Comparison of ENCODE assay signal across 8 mouse cellular contexts in the genomic region with DNA sequence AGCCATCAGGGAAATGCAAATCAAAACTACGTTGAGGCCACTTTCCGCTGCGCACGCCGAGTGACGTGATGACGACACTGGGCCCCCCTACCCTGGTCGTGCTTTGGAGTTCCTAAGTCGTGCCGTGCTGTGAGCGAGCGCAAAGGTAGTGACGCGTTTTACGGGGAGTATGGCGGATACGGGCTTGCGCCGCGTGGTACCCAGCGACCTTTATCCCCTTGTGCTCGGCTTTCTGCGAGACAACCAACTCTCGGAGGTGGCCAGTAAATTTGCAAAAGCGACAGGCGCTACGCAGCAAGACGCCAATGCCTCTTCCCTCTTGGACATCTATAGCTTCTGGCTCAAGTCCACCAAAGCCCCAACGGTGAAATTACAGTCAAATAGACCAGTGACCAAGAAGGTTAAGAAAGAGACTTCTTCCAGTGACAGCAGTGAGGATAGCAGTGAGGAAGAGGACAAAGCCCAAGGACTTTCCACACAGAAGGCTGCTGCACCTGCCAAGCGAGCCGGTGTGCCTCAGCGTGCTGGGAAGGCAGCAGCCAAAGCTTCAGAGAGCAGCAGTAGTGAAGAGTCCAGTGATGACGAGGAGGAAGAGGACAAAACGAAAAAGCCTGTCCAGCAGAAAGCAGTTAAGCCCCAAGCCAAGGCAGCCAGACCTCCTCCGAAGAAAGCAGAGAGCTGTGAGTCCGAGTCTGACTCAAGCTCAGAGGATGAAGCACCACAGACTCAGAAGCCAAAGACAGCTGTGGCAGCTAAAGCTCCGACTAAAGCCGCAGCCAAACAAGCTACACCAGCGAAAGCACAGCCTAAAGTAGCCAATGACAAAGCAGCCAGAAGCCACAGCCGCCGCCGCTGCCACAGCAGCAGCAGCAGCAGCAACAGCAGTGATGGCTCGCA.
A peak's percentile ranks its signal among the peaks of the same experiment; 100 is the strongest.
DNase-seq lines count a peak whose midpoint lies in the region; ATAC-seq and TF ChIP-seq lines count a peak whose summit lies in the region.

No protein-coding gene starts in this region.

- intact Hi-C loops in left cerebral cortex, postnatal 36 days (cut with DNase I), result no loop called here

- no peaks in the 10 kb centered on the region for H3K27me3 ChIP-seq in forebrain, postnatal 0 days (ENCODE audit: insufficient read depth, low read length)
- no peaks in the 10 kb centered on the region for H3K27me3 ChIP-seq in hindbrain, embryonic 14.5 days (ENCODE audit: control insufficient read depth, insufficient read depth, low read length)
- H3K27me3 ChIP-seq in midbrain, embryonic 13.5 days, result no peaks in the 10 kb centered on the region
- H3K27me3 ChIP-seq in stomach, embryonic 16.5 days (ENCODE audit: control insufficient read depth, insufficient read depth, low read length), result no peaks in the 10 kb centered on the region

- 33% methylated on average over 43 of the region's 43 CpGs for WGBS in forebrain, postnatal 0 days
- 17% methylated on average over 43 of the region's 43 CpGs for WGBS in hindbrain, embryonic 14.5 days
- 22% methylated on average over 43 of the region's 43 CpGs for WGBS in midbrain, embryonic 13.5 days
- WGBS in stomach, embryonic 16.5 days, result 16% methylated on average over 43 of the region's 43 CpGs

- peak overlapping the region; percentile 65 for H3K9ac ChIP-seq in forebrain, postnatal 0 days
- peak overlapping the region; percentile 62 for H3K9ac ChIP-seq in hindbrain, embryonic 14.5 days
- H3K9ac ChIP-seq in midbrain, embryonic 13.5 days (replicated peaks), result peak overlapping the region; percentile 62
- H3K9ac ChIP-seq in stomach, embryonic 16.5 days (ENCODE audit: low read length), result peak overlapping the region; percentile 36

- peak overlapping the region; percentile 40 for H3K4me3 ChIP-seq in forebrain, postnatal 0 days (ENCODE audit: low read depth, low read length)
- H3K4me3 ChIP-seq in hindbrain, embryonic 14.5 days (replicated peaks; ENCODE audit: low read length), result peak overlapping the region; percentile 41
- H3K4me3 ChIP-seq in midbrain, embryonic 13.5 days (replicated peaks), result peak overlapping the region; percentile 44
- H3K4me3 ChIP-seq in stomach, embryonic 16.5 days (replicated peaks; ENCODE audit: low read length), result peak overlapping the region; percentile 44

- H3K9me3 ChIP-seq in forebrain, postnatal 0 days (ENCODE audit: low read length), result no peaks in the 10 kb centered on the region
- H3K9me3 ChIP-seq in hindbrain, embryonic 14.5 days (ENCODE audit: control insufficient read depth, low read length), result peaks cover 24% of the 10 kb centered on the region
- H3K9me3 ChIP-seq in midbrain, embryonic 13.5 days, result 0 out of 2 replicates have a peak, but pooled peaks cover 6% of the 10 kb centered on the region
- H3K9me3 ChIP-seq in stomach, embryonic 16.5 days (replicated peaks; ENCODE audit: control insufficient read depth, low read length), result no peaks in the 10 kb centered on the region

- no peaks in the 10 kb centered on the region for H3K36me3 ChIP-seq in forebrain, postnatal 0 days (ENCODE audit: insufficient read depth)
- no peaks in the 10 kb centered on the region for H3K36me3 ChIP-seq in hindbrain, embryonic 14.5 days (replicated peaks; ENCODE audit: control insufficient read depth, insufficient read depth)
- H3K36me3 ChIP-seq in midbrain, embryonic 13.5 days, result no peaks in the 10 kb centered on the region
- H3K36me3 ChIP-seq in stomach, embryonic 16.5 days (ENCODE audit: control insufficient read depth, insufficient read depth, low read length), result no peaks in the 10 kb centered on the region

- DNase-seq in heart, adult 18-20 months, result peak; percentile 18 to 27
- DNase-seq in heart, adult 8-10 months (ENCODE audit: low spot score), result no peak
- peak; percentile 52 to 54 for DNase-seq in cerebellum, adult 18-20 months
- peak; percentile 86 for DNase-seq in forebrain, postnatal 0 days
- peak; percentile 71 for DNase-seq in hindbrain, embryonic 14.5 days (ENCODE audit: low spot score)
- DNase-seq in left cerebral cortex, postnatal 36 days (ENCODE audit: low spot score in 2 of 2), result peak; percentile 38 to 52

- ATAC-seq in forebrain, postnatal 0 days, result peak; percentile 99
- peak; percentile 97 for ATAC-seq in hindbrain, embryonic 14.5 days (ENCODE audit: low FRiP score)
- peak; percentile 97 for ATAC-seq in midbrain, embryonic 13.5 days
- ATAC-seq in stomach, embryonic 16.5 days (ENCODE audit: insufficient read depth, low FRiP score), result no peak

- peak overlapping the region; percentile 87 for H3K27ac ChIP-seq in forebrain, postnatal 0 days (ENCODE audit: low read depth, low read length)
- peak overlapping the region; percentile 87 for H3K27ac ChIP-seq in hindbrain, embryonic 14.5 days
- H3K27ac ChIP-seq in midbrain, embryonic 13.5 days, result peak overlapping the region; percentile 86
- no peak overlapping the region for H3K27ac ChIP-seq in stomach, embryonic 16.5 days (ENCODE audit: low read length)

- peak overlapping the region; percentile 61 for H3K4me2 ChIP-seq in forebrain, postnatal 0 days (ENCODE audit: low read depth)
- peak overlapping the region; percentile 65 for H3K4me2 ChIP-seq in hindbrain, embryonic 14.5 days (replicated peaks)
- peak overlapping the region; percentile 57 for H3K4me2 ChIP-seq in midbrain, embryonic 13.5 days (replicated peaks)
- H3K4me2 ChIP-seq in stomach, embryonic 16.5 days (ENCODE audit: low read depth, low read length), result peak overlapping the region; percentile 73

- TF ChIP-seq CTCF in forebrain, postnatal 0 days (IDR thresholded peaks at IDR 0.05; ENCODE audit: low read depth), result no peak

- no peaks in the 10 kb centered on the region for H3K4me1 ChIP-seq in forebrain, postnatal 0 days (ENCODE audit: insufficient read depth)
- no peaks in the 10 kb centered on the region for H3K4me1 ChIP-seq in hindbrain, embryonic 14.5 days (replicated peaks; ENCODE audit: control insufficient read depth, insufficient read depth, low read length)
- H3K4me1 ChIP-seq in midbrain, embryonic 13.5 days (replicated peaks), result 0 out of 2 replicates have a peak, but pooled peaks cover 5% of the 10 kb centered on the region
- H3K4me1 ChIP-seq in stomach, embryonic 16.5 days (ENCODE audit: control insufficient read depth, insufficient read depth, low read length), result no peaks in the 10 kb centered on the region
